In the genomic region with DNA sequence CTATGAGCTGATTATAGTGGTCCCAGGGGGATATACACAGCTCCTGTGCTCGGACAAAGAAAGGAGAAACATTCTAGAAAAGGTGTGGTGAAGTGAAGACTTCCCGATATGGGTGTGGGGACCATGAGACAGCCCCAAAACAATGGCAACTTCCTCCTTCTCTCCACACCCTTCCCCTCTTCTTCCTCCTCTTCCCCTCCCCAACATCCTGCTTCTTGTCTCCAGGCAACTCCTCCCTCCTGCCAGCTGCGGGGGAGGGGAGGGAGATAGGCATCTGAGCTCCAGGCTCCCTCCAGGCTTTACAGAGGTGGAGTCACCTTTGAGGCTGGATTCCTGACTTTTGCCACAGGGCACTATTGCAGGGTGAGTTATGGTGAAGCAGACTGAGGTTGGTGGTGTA, we compare ENCODE assay signal across 10 mouse cellular contexts. TPM values are rescaled to one million over a fixed set of nuclear protein-coding genes. Genes with fewer than 3 reads are reported as not detected.
DNase-seq lines count a peak whose midpoint lies in the region; ATAC-seq and TF ChIP-seq lines count a peak whose summit lies in the region.
"Had no signal": no experiment of that assay in that cellular context is flagged by ENCODE, and none has a peak within 500 bp of the region (broad histone marks: within the 10 kb centered on the region; RNA-seq: fewer than 3 reads in every experiment).

No protein-coding gene starts in this region.

- H3K27ac ChIP-seq in ES-E14 (ENCODE audit: insufficient read depth, low read depth, low read length, poor library complexity, severe bottlenecking) = peak overlapping the region; percentile 36; the same call in 1 of the 2 replicates
- H3K27ac ChIP-seq in midbrain, embryonic 14.5 days (replicated peaks; ENCODE audit: low read depth, low read length) = no peak overlapping the region
- H3K27ac ChIP-seq: liver, embryonic 12.5 days had no signal

- H3K9ac ChIP-seq in ES-E14 (ENCODE audit: insufficient read depth, low read depth, low read length, poor library complexity, severe bottlenecking) = no peak overlapping the region; the same call in 1 of the 2 replicates
- H3K9ac ChIP-seq in midbrain, embryonic 14.5 days (replicated peaks; ENCODE audit: low read length) = no peak overlapping the region
- H3K9ac ChIP-seq: liver, embryonic 12.5 days had no signal

- ATAC-seq in hematopoietic stem cell, adult 5-6 weeks (replicated peaks in 1 of 2; ENCODE audit: insufficient read depth in 1 of 2, low FRiP score in 2 of 2, low TSS enrichment in 1 of 2, low read depth in 1 of 2, poor library complexity in 2 of 2, severe bottlenecking in 2 of 2) = peak; percentile 27 to 58
- no peak for ATAC-seq in erythroid progenitor cell, adult 5-6 weeks (replicated peaks; ENCODE audit: low FRiP score, poor library complexity, severe bottlenecking)
- ATAC-seq in midbrain, embryonic 14.5 days (ENCODE audit: low FRiP score, low TSS enrichment) = no peak
- ATAC-seq: liver, embryonic 12.5 days had no signal

- no peak overlapping the region for H3K4me2 ChIP-seq in midbrain, embryonic 14.5 days (ENCODE audit: low read length)
- H3K4me2 ChIP-seq: liver, embryonic 12.5 days had no signal

- H3K27me3 ChIP-seq in midbrain, embryonic 14.5 days (ENCODE audit: control insufficient read depth, insufficient read depth, low read length) = no peaks in the 10 kb centered on the region
- H3K27me3 ChIP-seq: liver, embryonic 12.5 days had no signal

- no peaks in the 10 kb centered on the region for H3K36me3 ChIP-seq in ES-E14 (ENCODE audit: control insufficient read depth, insufficient read depth, low read length, poor library complexity, severe bottlenecking)
- no peaks in the 10 kb centered on the region for H3K36me3 ChIP-seq in midbrain, embryonic 14.5 days (ENCODE audit: control insufficient read depth, insufficient read depth, low read length)
- H3K36me3 ChIP-seq: liver, embryonic 12.5 days had no signal

- peaks cover 9 to 26% of the 10 kb centered on the region in 2 experiments; a peak in 3 of 4 replicates for H3K4me1 ChIP-seq in ES-E14 (ENCODE audit: control insufficient read depth in 2 of 2, insufficient read depth in 2 of 2, low read length in 2 of 2, poor library complexity in 1 of 2)
- no peaks in the 10 kb centered on the region for H3K4me1 ChIP-seq in midbrain, embryonic 14.5 days (ENCODE audit: control insufficient read depth, insufficient read depth, low read length)

- DNase-seq in embryo, embryonic 11 days = peak; percentile 41
- no peak for DNase-seq in embryo, embryonic 9.5 days (ENCODE audit: extremely low spot score)
- peak; percentile 54 for DNase-seq in ES-E14 (ENCODE audit: low read depth, low spot score)
- peak; percentile 64 for DNase-seq in lung, postnatal 25 days (ENCODE audit: low spot score)
- no peak for DNase-seq in frontal cortex, adult 2 months (ENCODE audit: extremely low spot score in 1 of 2, low spot score in 1 of 2)
- DNase-seq in midbrain, embryonic 14.5 days = no peak
- DNase-seq: cerebellum, postnatal 36 days had no signal

- H3K4me3 ChIP-seq in ES-E14 (ENCODE audit: insufficient read depth in 1 of 2, low read depth in 1 of 2, low read length in 2 of 2, poor library complexity in 1 of 2, severe bottlenecking in 1 of 2) = no peak overlapping the region; a peak in 1 of 4 replicates
- no peak overlapping the region for H3K4me3 ChIP-seq in midbrain, embryonic 14.5 days (replicated peaks; ENCODE audit: low read depth, low read length)
- H3K4me3 ChIP-seq: liver, embryonic 12.5 days had no signal

- no peaks in the 10 kb centered on the region for H3K9me3 ChIP-seq in ES-E14 (ENCODE audit: control insufficient read depth, insufficient read depth, low read depth, low read length)
- H3K9me3 ChIP-seq in midbrain, embryonic 14.5 days (ENCODE audit: control insufficient read depth, low read length) = no peaks in the 10 kb centered on the region
- H3K9me3 ChIP-seq: liver, embryonic 12.5 days had no signal

- in situ Hi-C loops in ES-E14 (cut with MboI; ENCODE audit: low sequenced_read_pairs in 2 of 2, unreplicated experiment in 2 of 2) = loop anchor here in 1 of 2 experiments (10.0 kb wide), 1 partner anchor 88 kb away; no protein-coding TSS in a partner anchor

- WGBS in midbrain, embryonic 14.5 days = 59% methylated on average over 3 of the region's 3 CpGs

TF ChIP-seq in ES-E14, 5 proteins besides CTCF, POLR2A, EP300 and RAD21:
- TF ChIP-seq ZC3H11A (IDR thresholded peaks at IDR 0.05; ENCODE audit: borderline replicate concordance, low read depth, low read length) (no peak), CHD2 (IDR thresholded peaks at IDR 0.05; ENCODE audit: low read depth, low read length) (no peak), ZNF384 (IDR thresholded peaks at IDR 0.05; ENCODE audit: low read depth, low read length) (no peak), HCFC1 (IDR thresholded peaks at IDR 0.05; ENCODE audit: borderline replicate concordance, insufficient read depth, low read length) (no peak), MAFK (IDR thresholded peaks at IDR 0.05; ENCODE audit: insufficient read depth, low read depth, low read length) (no peak)

RNA-seq across cellular contexts. Expression of gene Ropn1l, which starts 40.6 kb away (rescaled TPM):
- not detected in 2 replicates for total RNA-seq in ES-E14 (2012; rRNA removed)
- 3.4 TPM in 1 of 2 replicates, not detected in the other for total RNA-seq in hematopoietic stem cell, adult 5-6 weeks (2017)
- total RNA-seq in erythroid progenitor cell, adult 5-6 weeks (2015; ENCODE audit: low replicate concordance) = 7.5 TPM in 1 of 2 replicates, not detected in the other
- not detected in 2 replicates for total RNA-seq in erythroid progenitor cell, adult 5-6 weeks (2017; ENCODE audit: low replicate concordance)
- 0.88 and 1.5 TPM in 2 replicates for polyA plus RNA-seq in frontal cortex, adult 2 months (2012; rRNA removed)
- polyA plus RNA-seq in midbrain, embryonic 14.5 days (2014; fragmentation: Nextera tagmentation; extraction: Ambion mirVana) = 1.4 and 1.8 TPM in 2 replicates

RNA-seq across cellular contexts. Expression of gene Ankrd33b, which starts 45.4 kb away (rescaled TPM):
- 2.6 and 3.8 TPM in 2 replicates for total RNA-seq in ES-E14 (2012; rRNA removed)
- 7.3 and 7.4 TPM in 2 replicates for total RNA-seq in hematopoietic stem cell, adult 5-6 weeks (2017)
- 0.84 and 1.8 TPM in 2 replicates for total RNA-seq in erythroid progenitor cell, adult 5-6 weeks (2015; ENCODE audit: low replicate concordance)
- under 0.01 and 3.9 TPM in 2 replicates for total RNA-seq in erythroid progenitor cell, adult 5-6 weeks (2017; ENCODE audit: low replicate concordance)
- polyA plus RNA-seq in frontal cortex, adult 2 months (2012; rRNA removed) = 25.4 and 26.0 TPM in 2 replicates
- polyA plus RNA-seq in midbrain, embryonic 14.5 days (2014; fragmentation: Nextera tagmentation; extraction: Ambion mirVana) = 0.18 and 0.64 TPM in 2 replicates

Comparison
In these comparisons a context has a peak if more than half of its experiments do, and no peak if none do; other contexts are left out.
1. DNase-seq: peak in embryo, embryonic 11 days (single experiment), ES-E14 (single experiment) and lung, postnatal 25 days (single experiment); none in embryo, embryonic 9.5 days (single experiment), frontal cortex, adult 2 months (0 of 2) and midbrain, embryonic 14.5 days (single experiment).
2. ATAC-seq: peak in hematopoietic stem cell, adult 5-6 weeks (2 of 2); none in erythroid progenitor cell, adult 5-6 weeks (single experiment) and midbrain, embryonic 14.5 days (single experiment).